Mouse (Mus musculus): Measurements from ENCODE around the gene Rars.

- TF ChIP-seq CTCF (IDR thresholded peaks at IDR 0.05; ENCODE audit: low read depth, low read length) (no peak), GATA1 (IDR thresholded peaks at IDR 0.05; ENCODE audit: borderline replicate concordance, low read length) (no peak), TAL1 (conservative IDR thresholded peaks at IDR 0.05; ENCODE audit: low read depth, low read length) (no peak), POLR2AphosphoS5 (IDR thresholded peaks at IDR 0.05; ENCODE audit: insufficient replicate concordance, low read depth, low read length) (no peak), GATA2 (IDR thresholded peaks at IDR 0.05; ENCODE audit: borderline replicate concordance, low read depth, low read length) (no peak)
These were observed 18.0 kb downstream of the Rars start for GRCm38 (mm10) chr11:35816316-35816715.

Measured in G1E (cell line).